Mouse (Mus musculus): ENCODE measurements at regions not wholly inside any gene's neighbourhood (a gene's known extent, or its start where the extent isn't known, plus 50 kb on each side); places are given as distances from the start of the nearest gene placed in this dataset.
A peak's percentile ranks its signal among the peaks of the same experiment; 100 is the strongest.

DNA sequence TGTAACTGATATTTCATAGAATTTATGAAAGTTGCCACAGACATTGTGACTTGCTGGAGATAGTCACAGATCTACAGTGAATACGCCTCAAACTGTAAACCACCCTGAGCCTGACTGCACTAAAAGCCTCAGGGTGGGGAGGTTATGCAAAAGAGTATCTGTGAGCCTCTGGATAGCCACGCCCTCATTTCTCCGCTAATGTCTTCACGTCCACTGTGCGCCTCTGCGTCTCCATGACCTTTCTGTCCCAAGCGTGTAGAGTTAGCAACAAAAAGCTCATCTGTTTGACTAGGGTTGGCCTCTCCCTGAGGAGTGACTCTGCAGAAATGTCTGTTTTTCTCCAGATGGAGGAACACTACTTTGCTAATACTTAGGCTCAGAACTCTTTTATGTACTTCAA, 170.8 kb upstream of the Gm49356 start:
- ATAC-seq: no peak

- no peak for ATAC-seq
Observed at GRCm38 (mm10) chr15:58719410-58719809, 169.7 kb upstream of the Gm49356 start.

DNA sequence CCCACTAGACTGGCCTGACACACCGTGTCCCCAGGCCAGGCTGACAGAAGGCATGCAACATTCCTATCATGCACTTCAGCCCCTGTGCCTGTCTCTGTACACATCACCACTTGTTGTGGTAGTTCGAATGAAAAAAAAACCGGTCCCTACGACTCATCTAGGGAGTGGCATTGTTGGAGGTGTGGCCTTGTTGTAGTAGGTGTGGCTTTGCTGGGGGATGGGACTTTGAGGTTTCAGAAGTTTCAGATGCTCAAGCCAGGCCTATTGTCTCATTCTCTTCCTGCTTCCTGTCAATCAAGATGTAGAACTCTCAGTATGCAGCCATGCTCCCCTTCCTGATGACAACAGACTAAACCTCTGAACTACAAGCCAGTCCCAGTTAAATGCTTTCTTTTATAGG, 162.1 kb upstream of the Gm49356 start:
- ATAC-seq: no peak

- ATAC-seq: no peak
Observed at GRCm38 (mm10) chr15:58728264-58728663, 160.8 kb upstream of the Gm49356 start.

GRCm38 (mm10) chr15:58730861-58731260, 158.2 kb upstream of the Gm49356 start:
- no peak for ATAC-seq

DNA sequence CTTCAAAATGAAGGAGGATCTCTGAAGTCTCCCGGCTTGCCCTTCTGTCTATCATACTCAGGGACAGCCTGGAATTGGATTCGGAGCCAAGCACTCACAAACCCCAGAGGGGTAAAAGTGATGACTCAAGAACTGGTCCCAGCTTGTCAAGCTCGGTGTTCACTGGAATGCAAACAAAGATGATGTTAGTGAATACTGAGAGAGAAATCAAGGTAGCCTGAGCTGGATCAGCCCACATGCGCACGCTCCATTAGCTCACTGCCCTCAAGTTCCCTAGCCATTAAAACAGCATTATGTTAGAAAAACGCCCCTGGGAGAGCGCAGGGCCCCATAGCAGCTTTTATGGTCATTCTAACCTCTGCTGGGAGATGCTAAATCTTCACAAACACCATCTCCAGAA, 157.8 kb upstream of the Gm49356 start:
- ATAC-seq: no peak

GRCm38 (mm10) chr15:58731952-58732642, 157.0 kb upstream of the Gm49356 start:
- ATAC-seq: peak; percentile 83
